Mouse (Mus musculus) bone marrow macrophage, adult 2 months (primary cell): Measurements from ENCODE around the gene Cd68.

Experiments used
- CTCF ChIP-seq: IDR thresholded peaks from 2 replicates; pipeline ENCODE4 v1.5.1; 2012; ENCODE audit warnings: low read depth, mild to moderate bottlenecking, low read length, moderate library complexity
- POLR2A ChIP-seq: IDR thresholded peaks from 2 replicates; pipeline ENCODE4 v1.6.1; 2012; ENCODE audit warnings: mild to moderate bottlenecking, low read depth, low read length, borderline replicate concordance

DNA sequence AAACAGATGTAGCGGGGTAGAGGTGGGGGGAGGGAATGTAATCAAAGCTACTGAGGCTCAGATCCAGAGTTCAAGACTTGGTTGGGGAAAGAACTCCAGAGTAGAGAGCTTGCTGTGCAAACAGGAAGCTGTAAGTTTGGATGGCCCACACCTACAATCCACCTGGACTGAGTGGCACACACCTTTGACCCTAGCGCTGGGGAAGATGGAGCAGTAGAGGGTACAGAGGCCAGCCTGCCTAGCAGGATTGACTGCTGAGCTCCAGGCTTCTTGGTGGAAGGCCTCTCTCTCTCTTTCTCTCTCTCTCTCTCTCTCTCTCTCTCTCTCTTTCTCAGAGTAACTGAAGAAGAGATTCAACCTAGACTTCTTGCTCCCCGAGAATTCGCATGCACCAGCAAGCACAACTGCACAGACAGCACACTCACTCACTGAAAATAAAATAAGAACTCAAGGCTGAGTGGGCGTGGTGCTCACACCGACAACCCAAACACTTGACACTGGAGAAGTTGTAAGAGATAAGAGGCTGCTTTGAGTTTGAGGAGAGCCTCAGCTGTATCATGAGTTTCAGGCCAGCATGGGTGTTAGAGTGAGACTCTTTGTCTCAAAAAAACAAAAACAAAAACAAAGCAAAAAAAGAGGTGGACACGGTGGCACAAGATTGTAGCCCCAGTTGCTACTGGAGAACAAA, 45.4 kb downstream of the Cd68 start:
- TF ChIP-seq CTCF (no peak), POLR2A (no peak)
